In genomic region chr12:52876065-52876464, GRCm38 (mm10) we compare ENCODE assay signal across 16 mouse cellular contexts.
A peak's percentile ranks its signal among the peaks of the same experiment; 100 is the strongest.
DNase-seq lines count a peak whose midpoint lies in the region; ATAC-seq and TF ChIP-seq lines count a peak whose summit lies in the region.
"Had no signal": no experiment of that assay in that cellular context is flagged by ENCODE, and none has a peak within 500 bp of the region (broad histone marks: within the 10 kb centered on the region; RNA-seq: fewer than 3 reads in every experiment).

No protein-coding gene starts in this region.

- H3K4me3 ChIP-seq in forebrain, embryonic 10.5 days, result no peak overlapping the region
- no peak overlapping the region for H3K4me3 ChIP-seq in forebrain, embryonic 13.5 days
- H3K4me3 ChIP-seq in heart, postnatal 0 days (ENCODE audit: low read depth, low read length), result no peak overlapping the region
- H3K4me3 ChIP-seq: forebrain, embryonic 12.5 days; hindbrain, embryonic 13.5 days; layer of hippocampus, adult 2 months; liver, embryonic 12.5 days; midbrain, embryonic 12.5 days; neural tube, embryonic 12.5 days had no signal

- H3K9me3 ChIP-seq in forebrain, embryonic 10.5 days, result no peaks in the 10 kb centered on the region
- H3K9me3 ChIP-seq in forebrain, embryonic 13.5 days (replicated peaks), result no peaks in the 10 kb centered on the region
- H3K9me3 ChIP-seq in heart, postnatal 0 days (replicated peaks; ENCODE audit: control insufficient read depth, low read length), result no peaks in the 10 kb centered on the region
- H3K9me3 ChIP-seq: forebrain, embryonic 12.5 days; hindbrain, embryonic 13.5 days; liver, embryonic 12.5 days; midbrain, embryonic 12.5 days; neural tube, embryonic 12.5 days had no signal

- H3K36me3 ChIP-seq in forebrain, embryonic 10.5 days (replicated peaks), result no peaks in the 10 kb centered on the region; the same call in 1 of the 2 replicates
- peaks cover 6% of the 10 kb centered on the region for H3K36me3 ChIP-seq in forebrain, embryonic 13.5 days (ENCODE audit: poor library complexity, severe bottlenecking)
- H3K36me3 ChIP-seq in heart, postnatal 0 days (replicated peaks; ENCODE audit: control insufficient read depth, insufficient read depth, low read length), result no peaks in the 10 kb centered on the region; the same call in 1 of the 2 replicates
- H3K36me3 ChIP-seq: liver, embryonic 12.5 days had no signal

- TF ChIP-seq EP300 in heart, postnatal 0 days (IDR thresholded peaks at IDR 0.05; ENCODE audit: low read depth), result no peak

- no peak for DNase-seq in forebrain, embryonic 10.5 days (ENCODE audit: extremely low spot score, low spot score)
- no peak for DNase-seq in heart, postnatal 0 days (ENCODE audit: low spot score)
- no peak for DNase-seq in heart, postnatal 36 days
- DNase-seq in cerebellum, postnatal 10 days, result peak; percentile 68 to 75
- DNase-seq in telencephalon, adult 2 months (ENCODE audit: low read depth, low spot score), result peak; percentile 46
- no peak for DNase-seq in testis, postnatal 10 days (ENCODE audit: low spot score)
- no peak for DNase-seq in right cerebral cortex, postnatal 10 days (ENCODE audit: low spot score in 2 of 2)
- DNase-seq: gastrocnemius, postnatal 36 days; lung, postnatal 14 days had no signal

- TF ChIP-seq CTCF in heart, postnatal 0 days (IDR thresholded peaks at IDR 0.05; ENCODE audit: low read depth), result no peak

- no peak overlapping the region for H3K4me2 ChIP-seq in forebrain, embryonic 13.5 days
- no peak overlapping the region for H3K4me2 ChIP-seq in heart, postnatal 0 days (ENCODE audit: low read depth, low read length)
- H3K4me2 ChIP-seq: forebrain, embryonic 12.5 days; hindbrain, embryonic 13.5 days; liver, embryonic 12.5 days; midbrain, embryonic 12.5 days; neural tube, embryonic 12.5 days had no signal

- peaks cover 17% of the 10 kb centered on the region; the same call in 1 of the 2 replicates for H3K27me3 ChIP-seq in forebrain, embryonic 10.5 days (ENCODE audit: poor library complexity, severe bottlenecking)
- H3K27me3 ChIP-seq in forebrain, embryonic 13.5 days, result no peaks in the 10 kb centered on the region
- H3K27me3 ChIP-seq in heart, postnatal 0 days (ENCODE audit: control insufficient read depth, insufficient read depth, low read length), result no peaks in the 10 kb centered on the region
- H3K27me3 ChIP-seq: forebrain, embryonic 12.5 days; hindbrain, embryonic 13.5 days; liver, embryonic 12.5 days; midbrain, embryonic 12.5 days; neural tube, embryonic 12.5 days had no signal

- H3K4me1 ChIP-seq in forebrain, embryonic 10.5 days, result peaks cover 20% of the 10 kb centered on the region
- H3K4me1 ChIP-seq in forebrain, embryonic 13.5 days, result peaks cover 18% of the 10 kb centered on the region; the same call in 1 of the 2 replicates
- peaks cover 59% of the 10 kb centered on the region for H3K4me1 ChIP-seq in heart, postnatal 0 days (ENCODE audit: control insufficient read depth, insufficient read depth)
- H3K4me1 ChIP-seq: neural tube, embryonic 12.5 days had no signal

- 37% methylated on average over 4 of the region's 4 CpGs for WGBS in forebrain, embryonic 10.5 days
- 32% methylated on average over 4 of the region's 4 CpGs for WGBS in forebrain, embryonic 13.5 days
- 62% methylated on average over 4 of the region's 4 CpGs for WGBS in heart, postnatal 0 days

- H3K9ac ChIP-seq in forebrain, embryonic 13.5 days, result no peak overlapping the region
- no peak overlapping the region for H3K9ac ChIP-seq in heart, postnatal 0 days (replicated peaks; ENCODE audit: low read depth, low read length)
- H3K9ac ChIP-seq: forebrain, embryonic 12.5 days; hindbrain, embryonic 13.5 days; liver, embryonic 12.5 days; midbrain, embryonic 12.5 days; neural tube, embryonic 12.5 days had no signal

- ATAC-seq in forebrain, embryonic 13.5 days, result no peak
- no peak for ATAC-seq in heart, postnatal 0 days (ENCODE audit: insufficient read depth, low read depth)
- ATAC-seq: liver, embryonic 12.5 days had no signal

- peak overlapping the region; percentile 44; the same call in 1 of the 2 replicates for H3K27ac ChIP-seq in forebrain, embryonic 10.5 days
- H3K27ac ChIP-seq in forebrain, embryonic 13.5 days, result no peak overlapping the region
- H3K27ac ChIP-seq in heart, postnatal 0 days (ENCODE audit: low read depth), result peak overlapping the region; percentile 93
- H3K27ac ChIP-seq: forebrain, embryonic 12.5 days; hindbrain, embryonic 13.5 days; layer of hippocampus, adult 2 months; liver, embryonic 12.5 days; midbrain, embryonic 12.5 days; neural tube, embryonic 12.5 days had no signal

- intact Hi-C loops in heart, postnatal 36 days (cut with DNase I), result no loop called here

Comparison
In these comparisons a context has a peak if more than half of its experiments do, and no peak if none do; other contexts are left out.
1. DNase-seq: peak in cerebellum, postnatal 10 days (2 of 2) and telencephalon, adult 2 months (single experiment); none in forebrain, embryonic 10.5 days (single experiment), heart, postnatal 0 days (single experiment), heart, postnatal 36 days (0 of 2), testis, postnatal 10 days (single experiment) and right cerebral cortex, postnatal 10 days (0 of 2).